Mouse (Mus musculus): Measurements from ENCODE around the gene Syce1. TPM values are rescaled to one million over a fixed set of nuclear protein-coding genes. Genes with fewer than 3 reads are reported as not detected.

The Syce1 gene
- 0.07 and 0.17 TPM in 2 replicates for polyA plus RNA-seq (2012; rRNA removed)

DNA sequence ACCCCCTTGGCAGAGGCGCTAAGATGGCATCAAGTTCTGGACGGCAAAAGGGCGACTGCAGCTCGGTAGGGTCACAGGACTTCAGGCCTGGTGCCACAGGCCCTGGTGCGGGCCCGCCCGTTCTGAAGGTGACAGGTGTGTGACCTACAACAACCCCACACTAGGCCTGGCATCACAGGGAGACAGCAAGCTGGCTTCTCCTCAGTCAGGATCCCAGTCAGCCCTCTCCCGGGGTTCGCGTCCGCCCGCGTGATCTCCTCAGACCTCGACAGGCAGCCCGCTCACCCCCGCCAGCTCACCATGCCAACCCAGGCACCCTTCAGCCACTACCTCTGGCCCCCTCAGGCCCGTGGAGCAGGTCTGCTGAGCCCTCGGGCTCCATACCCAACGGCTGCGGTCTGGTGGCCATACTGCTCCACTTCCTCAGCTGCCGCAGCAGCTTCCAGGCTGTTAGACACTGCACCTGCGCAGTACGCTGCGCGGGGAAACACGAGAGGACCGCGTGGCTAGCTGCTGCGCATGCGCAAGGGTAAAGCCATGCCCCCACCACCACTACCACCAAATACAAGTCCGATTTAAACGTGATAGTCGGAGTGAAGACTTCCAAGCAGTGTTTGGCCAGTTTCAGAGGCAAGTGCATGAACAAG, at the start of gene Syce1:
TSS of gene Syce1 (minus strand) at position 447 of the 647 bp plus-strand sequence.

DNA sequence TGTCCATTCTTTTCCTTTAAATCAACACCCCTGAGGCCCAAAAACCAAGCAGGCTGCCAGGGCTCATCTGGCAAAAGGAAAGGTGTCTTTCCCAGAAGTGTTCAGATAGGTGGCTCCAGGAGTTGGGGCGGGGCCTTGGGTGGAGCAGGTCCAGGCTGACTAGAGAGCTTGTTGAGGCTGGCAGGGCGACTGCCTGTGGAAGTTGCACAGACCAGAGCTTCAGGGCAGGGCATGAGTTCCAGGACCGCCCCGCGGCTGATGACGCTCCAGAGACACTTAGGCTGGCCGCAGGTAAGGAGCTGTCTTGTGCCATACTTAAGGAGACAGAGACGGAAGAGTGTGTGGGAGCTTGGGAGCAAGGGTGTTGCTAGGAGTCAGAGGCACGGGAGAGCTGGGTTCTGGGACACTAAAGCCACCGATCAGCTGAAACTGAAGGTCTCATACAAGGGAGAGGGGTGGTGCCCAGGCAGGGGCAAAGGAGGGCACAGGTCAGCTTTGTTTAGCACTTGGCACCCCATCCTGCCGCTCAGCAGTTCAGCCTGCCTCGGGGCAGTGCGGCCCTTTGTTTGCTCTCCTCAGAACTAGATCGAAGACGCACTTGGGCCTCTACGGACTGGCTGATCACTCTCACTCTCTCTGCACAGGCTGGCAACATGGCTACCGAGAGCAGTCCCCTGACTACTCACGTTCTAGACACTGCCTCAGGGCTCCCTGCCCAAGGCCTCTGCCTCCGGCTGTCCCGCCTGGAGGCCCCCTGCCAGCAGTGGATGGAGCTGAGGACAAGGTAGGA, 47.5 kb upstream of the Syce1 start, which contains the start of gene Urah:
TSS of gene Urah (plus strand) at position 51 of the 790 bp plus-strand sequence.

DNA sequence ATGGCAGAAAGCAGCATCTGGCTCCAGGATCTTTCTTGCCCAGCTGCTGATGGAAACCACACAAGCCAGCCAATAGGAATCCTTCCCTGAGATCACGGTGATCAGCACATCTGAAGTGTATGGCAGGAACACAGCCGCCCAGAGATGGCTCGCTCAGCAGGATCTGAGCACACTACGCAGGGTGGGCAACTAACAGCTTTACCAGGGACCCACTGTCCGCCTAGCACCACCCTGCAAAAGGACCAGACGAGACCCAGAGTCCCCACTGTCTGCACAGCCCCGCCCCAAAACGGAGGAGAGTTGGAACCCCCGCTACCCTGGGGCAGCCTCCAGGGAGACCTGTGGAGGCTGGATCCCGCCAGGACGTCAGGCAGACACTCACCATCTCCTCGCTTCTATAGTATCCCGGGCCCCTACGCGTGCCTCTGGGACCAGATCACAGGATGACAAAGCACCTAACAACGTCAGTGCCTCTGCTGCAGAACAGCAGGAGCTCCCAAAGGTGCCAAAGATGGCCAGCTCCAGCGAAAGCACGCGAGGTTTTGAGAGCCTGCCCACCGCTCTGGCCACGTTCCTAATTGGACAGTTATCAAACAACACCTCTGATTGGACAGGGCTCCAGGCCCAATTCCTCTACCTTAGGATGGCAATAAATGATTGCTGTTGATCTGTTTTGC, 34.1 kb upstream of the Syce1 start, which contains the start of gene Zfp941:
TSS of gene Zfp941 (minus strand) at position 526 of the 677 bp plus-strand sequence.

DNA sequence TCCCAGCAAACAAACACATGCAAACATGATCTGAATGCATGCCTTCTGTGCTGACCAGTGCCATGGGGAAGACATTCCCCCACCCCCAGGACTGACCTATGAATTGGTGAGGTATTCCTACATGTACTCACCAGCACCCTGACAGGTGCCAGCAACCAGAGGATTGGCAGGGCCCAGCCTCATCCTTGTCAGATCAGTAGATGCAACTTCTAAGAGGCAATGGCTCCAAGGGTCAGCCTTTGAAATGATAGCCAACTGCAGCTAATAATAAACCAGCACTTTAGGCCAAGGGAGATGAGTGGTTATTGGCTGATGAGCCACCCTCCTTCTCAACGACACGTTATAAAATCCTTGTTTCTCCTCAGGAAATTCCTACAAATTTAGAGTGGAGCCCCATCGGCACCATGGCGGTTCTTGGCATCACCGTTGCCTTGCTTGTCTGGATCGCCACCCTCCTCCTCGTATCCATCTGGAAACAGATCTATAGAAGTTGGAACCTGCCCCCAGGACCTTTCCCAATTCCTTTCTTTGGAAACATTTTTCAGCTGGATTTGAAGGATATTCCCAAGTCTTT, 24.1 kb downstream of the Syce1 start, which contains the start of gene Cyp2e1:
TSS of gene Cyp2e1 (plus strand) at position 293 of the 574 bp plus-strand sequence.

Other genes with a start within 250 kb of the Syce1 start
- not detected in 2 replicates for gene Olfr538, start 220.0 kb downstream of the Syce1 start, polyA plus RNA-seq (2012; rRNA removed)
- not detected in 2 replicates for gene Olfr46, start 186.6 kb downstream of the Syce1 start, polyA plus RNA-seq (2012; rRNA removed)
- gene Olfr61, start 158.9 kb downstream of the Syce1 start, polyA plus RNA-seq (2012; rRNA removed) = not detected in 2 replicates
- not detected in 2 replicates for gene Olfr53, start 141.4 kb downstream of the Syce1 start, polyA plus RNA-seq (2012; rRNA removed)
- not detected in 2 replicates for gene Olfr539, start 127.9 kb downstream of the Syce1 start, polyA plus RNA-seq (2012; rRNA removed)
- not detected in 2 replicates for gene Olfr45, start 105.9 kb downstream of the Syce1 start, polyA plus RNA-seq (2012; rRNA removed)
- gene Olfr541, start 90.6 kb downstream of the Syce1 start, polyA plus RNA-seq (2012; rRNA removed) = not detected in 2 replicates
- gene Cyp2e1, start 24.1 kb downstream of the Syce1 start, polyA plus RNA-seq (2012; rRNA removed) = 0.91 and 3.0 TPM in 2 replicates
- gene Zfp941, start 34.3 kb upstream of the Syce1 start, polyA plus RNA-seq (2012; rRNA removed) = 0.09 and 0.19 TPM in 2 replicates
- 63.2 and 78.4 TPM in 2 replicates for gene Urah, start 47.2 kb upstream of the Syce1 start, polyA plus RNA-seq (2012; rRNA removed)
- gene Scgb1c1, start 57.7 kb upstream of the Syce1 start, polyA plus RNA-seq (2012; rRNA removed) = not detected in 2 replicates
- not detected in 2 replicates for gene Odf3, start 60.0 kb upstream of the Syce1 start, polyA plus RNA-seq (2012; rRNA removed)
- 2.8 TPM in 1 of 2 replicates, not detected in the other for gene Gm45785, start 68.5 kb upstream of the Syce1 start, polyA plus RNA-seq (2012; rRNA removed)
- gene Ric8a, start 69.1 kb upstream of the Syce1 start, polyA plus RNA-seq (2012; rRNA removed) = 109 and 117 TPM in 2 replicates
- 23.7 and 24.1 TPM in 2 replicates for gene Bet1l, start 69.7 kb upstream of the Syce1 start, polyA plus RNA-seq (2012; rRNA removed)
- gene Psmd13, start 94.1 kb upstream of the Syce1 start, polyA plus RNA-seq (2012; rRNA removed) = 53.8 and 58.2 TPM in 2 replicates
- 29.5 and 34.3 TPM in 2 replicates for gene Sirt3, start 94.5 kb upstream of the Syce1 start, polyA plus RNA-seq (2012; rRNA removed)
- 3.4 and 4.0 TPM in 2 replicates for gene Cox8b, start 112.6 kb upstream of the Syce1 start, polyA plus RNA-seq (2012; rRNA removed)
- gene Nlrp6, start 133.1 kb upstream of the Syce1 start, polyA plus RNA-seq (2012; rRNA removed) = 82.3 and 99.4 TPM in 2 replicates
- gene Pgghg, start 153.5 kb upstream of the Syce1 start, polyA plus RNA-seq (2012; rRNA removed) = 40.3 and 53.5 TPM in 2 replicates
- 1.5 and 1.6 TPM in 2 replicates for gene Ifitm5, start 162.4 kb upstream of the Syce1 start, polyA plus RNA-seq (2012; rRNA removed)
- not detected in 2 replicates for gene Gm45717, start 168.1 kb upstream of the Syce1 start, polyA plus RNA-seq (2012; rRNA removed)
- 481 and 681 TPM in 2 replicates for gene Ifitm2, start 168.1 kb upstream of the Syce1 start, polyA plus RNA-seq (2012; rRNA removed)
- 83.6 and 107 TPM in 2 replicates for gene Ifitm1, start 179.4 kb upstream of the Syce1 start, polyA plus RNA-seq (2012; rRNA removed)
- 135 and 161 TPM in 2 replicates for gene Ifitm3, start 222.9 kb upstream of the Syce1 start, polyA plus RNA-seq (2012; rRNA removed)
- 1.1 and 2.9 TPM in 2 replicates for gene Ifitm6, start 230.1 kb upstream of the Syce1 start, polyA plus RNA-seq (2012; rRNA removed)
- gene Gm17387, start 241.3 kb upstream of the Syce1 start, polyA plus RNA-seq (2012; rRNA removed) = not detected in 2 replicates